Mouse (Mus musculus): Measurements from ENCODE around the gene Cdk6.

- TF ChIP-seq SIN3A (IDR thresholded peaks at IDR 0.05; ENCODE audit: low read length) (no peak), POLR2A (IDR thresholded peaks at IDR 0.05; ENCODE audit: low read depth, low read length) (no peak), CTCF (conservative IDR thresholded peaks at IDR 0.05 in 1 of 2, IDR thresholded peaks at IDR 0.05 in 1 of 2; ENCODE audit: low read depth in 2 of 2, low read length in 2 of 2) (no peak)
These were observed 51.6 kb downstream of the Cdk6 start for GRCm38 (mm10) chr5:3392856-3393255.

All from CH12.LX (cell line).